Mouse (Mus musculus): ENCODE measurements around the gene Cdhr3. TPM values are rescaled to one million over a fixed set of nuclear protein-coding genes. Genes with fewer than 3 reads are reported as not detected.
A peak's percentile ranks its signal among the peaks of the same experiment; 100 is the strongest.

Gene Cdhr3
- polyA plus RNA-seq, 1 experiment, result not detected

DNA sequence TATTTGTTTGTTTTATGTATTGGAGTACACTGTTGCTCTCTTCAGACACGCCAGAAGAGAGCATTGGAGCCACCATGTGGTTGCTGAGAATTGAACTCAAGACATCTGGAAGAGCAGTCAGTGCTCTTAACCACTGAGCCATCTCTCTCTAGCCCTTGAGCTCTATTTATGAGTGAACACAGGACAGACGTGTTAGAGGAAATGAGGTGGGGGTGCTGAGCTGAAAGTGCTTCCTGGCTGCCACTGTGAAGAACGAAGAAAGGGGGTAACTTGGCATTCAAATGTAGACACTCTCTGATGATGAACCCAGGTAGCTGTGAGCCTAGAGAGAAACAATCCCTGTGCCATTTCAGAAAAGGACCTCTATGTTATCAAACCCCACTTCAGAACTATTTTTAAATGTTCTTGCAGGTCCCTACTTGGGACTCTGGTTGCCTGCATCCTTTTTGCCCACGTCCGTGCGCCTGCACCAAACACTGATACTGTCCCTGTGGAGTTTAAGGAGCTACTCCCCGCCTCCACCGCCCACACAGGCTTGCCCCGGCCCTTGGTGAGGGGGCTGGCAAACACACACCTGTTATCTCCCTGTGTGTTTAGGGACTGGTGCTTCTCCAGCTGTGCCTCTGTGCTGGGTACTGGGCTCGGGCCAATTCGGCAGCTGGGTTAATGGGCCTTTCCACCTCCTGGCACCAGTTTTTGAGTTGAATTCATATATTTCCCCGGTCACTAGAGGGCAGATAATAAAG, 58.2 kb downstream of the Cdhr3 start:
- H3K4me1 ChIP-seq (ENCODE audit: control insufficient read depth, insufficient read depth, insufficient read length, low read length), result peaks cover 34% of the 10 kb centered on the region

DNA sequence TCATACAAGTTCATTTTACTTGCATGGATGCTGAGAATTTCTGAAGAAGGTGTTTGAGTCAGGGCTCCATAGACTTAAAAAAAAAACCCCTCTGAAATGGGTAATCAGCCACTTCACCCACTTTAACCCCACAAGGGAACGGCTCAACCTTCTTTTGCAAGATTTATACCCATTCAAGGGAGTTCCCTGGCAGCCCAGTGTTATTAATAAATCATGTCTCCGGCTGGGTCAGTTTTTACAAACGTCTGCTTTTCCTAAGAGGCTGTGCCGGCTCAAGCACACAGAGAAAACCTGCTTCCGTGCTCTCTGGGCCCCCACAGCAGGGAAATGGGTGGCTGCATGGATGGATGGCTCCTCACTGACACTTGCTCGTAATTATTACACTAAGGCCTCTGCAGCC, 59.5 kb downstream of the Cdhr3 start:
- Histone ChIP-seq H3K4me3 (ENCODE audit: insufficient read depth, low read depth, low read length) (no peak overlapping the region), H3K27ac (replicated peaks; ENCODE audit: low read depth, low read length) (no peak overlapping the region), H3K4me1 (ENCODE audit: control insufficient read depth, insufficient read depth, insufficient read length, low read length) (peaks cover 34% of the 10 kb centered on the region)

More for the DNA sequence above, 58.2 kb downstream of the Cdhr3 start:
- no peak overlapping the region for H3K27ac ChIP-seq (replicated peaks; ENCODE audit: low read depth, low read length)
- no peak overlapping the region for H3K4me3 ChIP-seq (ENCODE audit: insufficient read depth, low read depth, low read length)

DNA sequence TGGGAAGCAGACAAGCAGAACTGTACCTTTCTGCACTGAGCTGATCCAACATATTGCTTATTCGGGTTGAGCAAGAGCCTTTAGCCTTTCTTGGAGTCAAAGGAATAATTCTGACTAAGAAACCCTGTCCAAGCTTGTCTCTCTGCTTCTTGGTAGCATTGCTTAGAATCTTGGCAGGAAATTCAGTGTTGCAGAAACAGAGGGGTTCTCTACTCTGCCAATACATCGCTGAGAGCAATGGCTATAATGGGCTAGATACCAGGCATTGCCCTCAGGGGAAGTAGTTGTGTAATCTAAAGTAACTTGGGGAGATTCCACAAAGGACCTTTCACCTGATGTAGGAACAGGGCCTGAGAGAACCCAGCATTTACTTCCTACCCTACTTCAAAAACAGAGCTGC, 62.1 kb downstream of the Cdhr3 start:
- H3K27ac ChIP-seq (replicated peaks; ENCODE audit: low read depth, low read length), result 0 out of 2 replicates have a peak overlapping the region, but pooled peaks have one; percentile 2
- peaks cover 26% of the 10 kb centered on the region for H3K4me1 ChIP-seq (ENCODE audit: control insufficient read depth, insufficient read depth, insufficient read length, low read length)
- H3K4me3 ChIP-seq (ENCODE audit: insufficient read depth, low read depth, low read length), result no peak overlapping the region

DNA sequence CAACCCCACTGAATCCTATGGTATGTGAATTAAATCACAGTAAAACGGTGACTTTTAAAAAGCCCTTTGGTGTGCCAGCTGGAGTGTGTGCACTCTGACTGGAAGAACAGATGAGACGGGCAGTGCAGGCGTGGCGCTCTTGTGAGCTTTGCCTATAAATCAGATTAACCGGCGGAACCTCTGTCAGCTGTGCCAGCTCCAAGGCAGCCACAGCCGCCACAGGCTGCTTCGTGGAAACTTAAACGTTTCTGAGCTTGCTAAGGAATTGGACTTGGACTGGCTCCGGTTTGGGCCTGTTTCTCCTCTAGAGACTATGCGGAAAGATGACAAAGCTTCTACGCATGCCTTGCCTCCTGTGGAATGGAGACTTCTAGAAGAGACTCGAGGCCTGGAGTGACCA, 62.6 kb downstream of the Cdhr3 start:
- H3K4me1 ChIP-seq (ENCODE audit: control insufficient read depth, insufficient read depth, insufficient read length, low read length), result peaks cover 23% of the 10 kb centered on the region
- H3K4me3 ChIP-seq (ENCODE audit: insufficient read depth, low read depth, low read length), result no peak overlapping the region
- H3K27ac ChIP-seq (replicated peaks; ENCODE audit: low read depth, low read length), result 0 out of 2 replicates have a peak overlapping the region, but pooled peaks have one; percentile 2

DNA sequence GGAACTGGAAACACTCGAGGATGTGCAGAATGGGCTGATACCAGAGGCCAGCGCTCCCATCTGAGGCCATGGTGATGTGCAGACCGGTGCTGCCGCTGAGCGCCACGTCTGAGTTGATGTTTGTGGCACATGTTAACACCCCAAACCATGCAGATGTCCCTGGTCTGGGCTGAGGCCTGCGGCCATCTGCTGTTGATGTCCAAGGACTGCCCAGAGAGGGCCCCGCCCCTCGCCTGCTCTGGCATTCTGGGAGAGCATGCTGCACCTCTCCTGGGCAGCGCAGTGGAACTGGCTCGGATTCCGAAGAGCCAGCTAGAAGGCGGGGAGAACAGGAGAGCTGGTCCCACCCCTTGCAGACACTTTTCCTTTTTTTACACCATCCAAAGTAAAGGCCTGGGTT, 64.0 kb downstream of the Cdhr3 start:
- no peak overlapping the region for H3K4me3 ChIP-seq (ENCODE audit: insufficient read depth, low read depth, low read length)
- peaks cover 12% of the 10 kb centered on the region for H3K4me1 ChIP-seq (ENCODE audit: control insufficient read depth, insufficient read depth, insufficient read length, low read length)
- H3K27ac ChIP-seq (replicated peaks; ENCODE audit: low read depth, low read length), result no peak overlapping the region

DNA sequence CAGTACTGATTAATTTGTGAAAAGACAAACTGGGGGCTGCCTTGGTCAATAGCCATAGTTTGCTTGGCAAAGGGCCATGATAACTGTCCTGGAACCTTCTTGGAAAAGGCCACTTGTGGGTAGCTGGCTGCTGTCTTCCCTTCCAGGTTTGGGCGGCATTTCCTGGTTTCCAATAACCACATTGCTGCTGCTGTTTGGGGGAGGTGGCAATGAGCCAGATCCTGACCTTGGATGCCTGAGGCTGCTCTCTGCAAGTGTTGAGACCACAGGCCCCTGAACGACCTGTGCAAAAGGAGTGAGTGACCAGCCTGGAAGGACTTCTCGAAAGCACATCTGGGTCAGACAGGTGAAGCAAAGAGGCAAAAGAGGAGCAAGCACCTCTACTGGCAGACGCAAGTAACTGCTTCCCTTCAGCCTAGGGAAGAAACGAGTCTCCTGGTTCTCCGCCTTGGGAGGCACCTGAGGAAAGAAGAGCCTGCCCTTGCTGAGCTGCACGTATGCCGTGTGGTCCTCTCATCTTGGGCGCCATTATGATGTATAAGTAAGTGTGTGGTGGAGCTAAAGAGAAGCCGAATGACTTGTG, 64.5 kb downstream of the Cdhr3 start:
- Histone ChIP-seq H3K4me1 (ENCODE audit: control insufficient read depth, insufficient read depth, insufficient read length, low read length) (peaks cover 8% of the 10 kb centered on the region), H3K4me3 (ENCODE audit: insufficient read depth, low read depth, low read length) (no peak overlapping the region), H3K27ac (replicated peaks; ENCODE audit: low read depth, low read length) (no peak overlapping the region)

DNA sequence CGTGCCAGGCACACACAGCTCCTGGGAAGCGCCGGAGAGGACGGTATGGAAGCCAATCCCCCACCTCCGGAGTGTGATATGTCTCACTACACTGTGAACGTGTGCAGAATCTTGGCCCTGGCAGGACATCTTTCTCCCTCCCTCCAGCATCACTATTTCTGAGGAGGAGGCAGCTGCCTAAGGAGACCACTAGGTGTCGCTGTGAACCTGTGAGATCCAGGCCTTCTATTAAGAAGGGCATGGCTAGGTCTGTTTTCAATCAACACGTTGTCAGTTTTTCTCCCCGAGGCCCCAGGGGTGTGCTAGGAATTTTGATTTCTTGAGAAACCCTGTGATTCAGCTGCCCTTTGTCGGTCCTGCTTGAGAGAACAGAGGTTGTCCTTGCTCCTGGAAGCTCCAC, 65.6 kb downstream of the Cdhr3 start:
- H3K27ac ChIP-seq (replicated peaks; ENCODE audit: low read depth, low read length), result no peak overlapping the region
- no peak overlapping the region for H3K4me3 ChIP-seq (ENCODE audit: insufficient read depth, low read depth, low read length)
- peaks cover 5% of the 10 kb centered on the region for H3K4me1 ChIP-seq (ENCODE audit: control insufficient read depth, insufficient read depth, insufficient read length, low read length)

DNA sequence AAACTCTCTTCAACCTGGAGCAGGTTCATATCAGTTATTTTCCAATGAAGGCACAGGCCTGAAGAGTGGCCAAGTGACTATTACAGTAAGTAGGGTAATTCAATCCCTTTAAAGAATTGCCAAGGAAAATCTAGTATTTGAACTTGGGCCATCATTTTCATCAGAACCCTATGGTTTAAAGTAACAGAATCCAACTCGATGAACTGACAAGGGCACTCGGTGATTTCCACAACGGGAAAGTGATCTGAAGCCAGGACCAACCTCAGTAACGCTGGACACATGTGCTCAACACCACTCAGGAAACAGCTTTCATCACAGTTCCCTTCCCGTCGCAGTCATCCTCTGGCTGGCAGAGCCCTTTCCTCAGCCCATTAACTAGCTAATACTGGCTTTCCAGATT, 68.2 kb downstream of the Cdhr3 start:
- Histone ChIP-seq H3K4me1 (ENCODE audit: control insufficient read depth, insufficient read depth, insufficient read length, low read length) (peaks cover 2% of the 10 kb centered on the region; the same call in 1 of the 2 replicates), H3K27ac (replicated peaks; ENCODE audit: low read depth, low read length) (no peak overlapping the region), H3K4me3 (ENCODE audit: insufficient read depth, low read depth, low read length) (no peak overlapping the region)

DNA sequence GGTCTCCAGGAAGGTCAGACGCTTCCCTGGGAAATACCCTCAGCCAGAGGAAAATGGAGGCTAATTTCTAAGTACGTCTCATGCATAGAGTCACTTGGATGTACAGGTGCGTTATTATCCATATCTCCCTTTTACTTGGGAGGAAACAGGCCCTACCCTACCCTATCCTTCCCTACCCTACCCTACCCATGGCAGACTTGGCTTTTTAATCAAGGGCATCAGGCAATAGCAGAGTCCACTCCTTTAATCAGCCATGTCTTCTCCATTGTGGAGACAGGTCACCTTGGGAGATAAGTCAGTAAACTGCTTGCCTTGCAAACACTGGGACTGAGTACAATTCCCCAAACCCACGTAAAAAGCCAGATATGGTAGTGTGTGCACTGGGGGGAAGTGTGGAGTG, 70.9 kb downstream of the Cdhr3 start:
- Histone ChIP-seq H3K4me3 (ENCODE audit: insufficient read depth, low read depth, low read length) (no peak overlapping the region), H3K4me1 (ENCODE audit: control insufficient read depth, insufficient read depth, insufficient read length, low read length) (peaks cover 2% of the 10 kb centered on the region; the same call in 1 of the 2 replicates), H3K27ac (replicated peaks; ENCODE audit: low read depth, low read length) (no peak overlapping the region)

DNA sequence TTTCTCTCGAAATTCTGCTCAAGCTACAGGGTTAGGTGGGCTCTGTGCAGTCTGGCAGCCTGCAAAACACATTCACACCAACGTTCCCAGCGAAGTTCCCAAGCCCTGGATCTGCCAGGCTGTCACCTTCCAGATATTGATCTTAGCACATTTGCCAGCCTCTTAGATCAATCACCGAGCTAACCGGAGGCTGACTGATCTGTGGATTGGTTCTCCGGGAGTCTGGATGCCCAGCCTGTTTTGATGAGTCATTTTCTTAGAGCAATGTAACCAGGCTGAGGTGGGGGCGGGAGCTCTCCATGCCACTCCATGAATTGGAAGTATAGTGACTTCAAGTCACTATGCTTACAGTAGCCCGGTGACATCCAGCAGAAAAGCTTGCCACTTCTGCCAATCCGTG, 71.5 kb downstream of the Cdhr3 start:
- Histone ChIP-seq H3K27ac (replicated peaks; ENCODE audit: low read depth, low read length) (no peak overlapping the region), H3K4me3 (ENCODE audit: insufficient read depth, low read depth, low read length) (no peak overlapping the region), H3K4me1 (ENCODE audit: control insufficient read depth, insufficient read depth, insufficient read length, low read length) (peaks cover 2% of the 10 kb centered on the region; the same call in 1 of the 2 replicates)

DNA sequence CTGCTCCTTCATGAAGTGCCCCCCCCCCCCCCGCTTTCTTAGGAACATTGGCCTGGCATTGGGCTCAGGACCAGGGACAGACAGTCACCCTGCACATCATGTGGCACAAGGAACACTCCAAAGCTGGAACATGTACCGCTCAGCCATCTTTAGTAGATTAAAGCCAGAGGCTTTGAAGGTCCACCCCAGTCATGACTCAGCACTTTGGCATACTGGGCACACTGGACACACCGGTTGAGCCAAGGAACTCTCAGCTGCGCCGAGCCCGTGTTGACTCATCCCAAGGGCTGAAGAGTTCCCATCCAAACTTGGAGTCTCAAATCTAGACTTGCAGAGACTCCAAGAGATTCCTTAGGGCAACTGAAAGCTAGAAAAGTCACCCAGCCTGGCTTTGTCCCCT, 72.7 kb downstream of the Cdhr3 start:
- H3K4me3 ChIP-seq (ENCODE audit: insufficient read depth, low read depth, low read length), result no peak overlapping the region
- H3K4me1 ChIP-seq (ENCODE audit: control insufficient read depth, insufficient read depth, insufficient read length, low read length), result peaks cover 2% of the 10 kb centered on the region; the same call in 1 of the 2 replicates
- H3K27ac ChIP-seq (replicated peaks; ENCODE audit: low read depth, low read length), result no peak overlapping the region

DNA sequence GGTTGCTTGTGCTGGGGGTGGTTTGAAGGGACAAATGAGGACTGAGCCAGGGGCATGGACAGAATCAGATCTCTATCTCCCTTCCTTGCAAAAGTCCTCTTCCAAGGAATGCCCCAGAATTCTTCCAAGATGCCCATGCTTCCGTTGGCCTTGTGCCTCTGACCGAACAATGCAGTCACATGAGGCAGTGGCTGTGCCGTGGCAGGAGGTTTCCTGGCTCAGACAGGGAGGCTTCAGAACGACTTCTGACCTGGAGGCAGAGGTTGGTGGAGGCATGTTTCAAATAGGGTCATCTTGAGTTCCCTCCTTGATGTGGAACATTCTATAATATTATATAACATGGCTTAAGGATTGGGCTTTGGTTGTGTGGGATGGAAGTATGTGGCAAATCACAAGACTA, 74.1 kb downstream of the Cdhr3 start:
- Histone ChIP-seq H3K27ac (replicated peaks; ENCODE audit: low read depth, low read length) (no peak overlapping the region), H3K4me3 (ENCODE audit: insufficient read depth, low read depth, low read length) (no peak overlapping the region), H3K4me1 (ENCODE audit: control insufficient read depth, insufficient read depth, insufficient read length, low read length) (peaks cover 2% of the 10 kb centered on the region; the same call in 1 of the 2 replicates)

DNA sequence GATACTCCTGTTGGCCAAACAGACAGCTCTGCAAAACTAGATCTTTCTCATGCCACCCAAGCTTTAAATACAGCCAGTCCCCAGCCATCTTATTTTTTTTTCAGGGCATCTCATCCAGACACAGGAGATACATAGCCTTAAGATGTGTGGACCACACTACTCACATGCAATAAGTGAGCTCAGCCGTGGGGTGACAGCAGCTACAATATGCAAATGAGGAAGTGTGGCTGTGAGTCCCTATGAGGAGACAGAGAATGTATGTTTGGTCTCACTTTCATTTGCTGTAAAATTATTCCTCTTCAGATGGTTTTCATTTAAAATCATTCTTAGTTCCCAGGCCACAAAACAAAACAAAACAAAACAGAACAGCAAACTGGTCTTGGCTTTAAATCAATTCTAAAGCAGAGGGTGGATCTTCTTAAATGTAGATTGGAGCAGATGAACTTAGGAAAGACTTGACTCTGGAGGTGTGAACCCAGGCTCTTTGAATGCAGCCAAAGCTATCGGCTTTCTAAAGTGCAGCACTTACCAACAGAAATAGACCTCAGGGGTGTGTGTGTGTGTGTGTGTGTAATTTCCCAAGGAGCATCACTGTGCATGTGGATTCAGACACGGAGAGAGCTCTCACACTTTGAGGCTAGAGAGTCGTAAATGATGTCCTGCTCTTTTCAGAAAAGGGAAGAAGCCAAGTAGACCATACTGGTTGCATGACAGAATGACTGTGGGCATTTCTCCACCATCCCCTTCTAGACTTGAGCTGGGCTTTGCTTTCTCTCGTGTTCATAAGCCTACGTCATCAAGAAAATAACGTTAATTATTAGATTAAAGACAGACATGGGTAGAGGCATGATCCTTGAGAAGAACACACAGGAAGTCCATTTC, 75.6 kb downstream of the Cdhr3 start:
- peaks cover 2% of the 10 kb centered on the region; the same call in 1 of the 2 replicates for H3K4me1 ChIP-seq (ENCODE audit: control insufficient read depth, insufficient read depth, insufficient read length, low read length)
- H3K4me3 ChIP-seq (ENCODE audit: insufficient read depth, low read depth, low read length), result no peak overlapping the region
- no peak overlapping the region for H3K27ac ChIP-seq (replicated peaks; ENCODE audit: low read depth, low read length)

DNA sequence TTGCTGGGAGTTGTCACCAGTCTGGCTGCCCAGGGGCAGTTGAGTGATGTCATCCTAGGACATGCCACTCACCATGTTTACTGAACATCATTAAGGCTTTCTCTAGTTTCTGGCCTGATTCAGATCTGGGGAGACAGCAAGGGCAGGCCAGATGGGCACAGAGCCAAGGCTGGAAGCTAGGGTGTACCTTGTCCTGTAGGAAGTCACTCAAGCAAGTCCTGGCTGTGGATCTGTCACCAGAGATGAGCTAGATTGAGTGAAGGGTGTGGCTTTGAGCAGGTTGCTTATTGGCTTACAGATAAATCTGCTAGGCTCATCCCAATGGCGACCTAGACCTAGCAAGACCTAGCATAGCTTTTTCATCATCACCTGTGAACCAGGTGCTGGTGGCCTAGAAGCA, 77.6 kb downstream of the Cdhr3 start:
- H3K27ac ChIP-seq (replicated peaks; ENCODE audit: low read depth, low read length), result no peak overlapping the region
- no peak overlapping the region for H3K4me3 ChIP-seq (ENCODE audit: insufficient read depth, low read depth, low read length)
- H3K4me1 ChIP-seq (ENCODE audit: control insufficient read depth, insufficient read depth, insufficient read length, low read length), result no peaks in the 10 kb centered on the region

DNA sequence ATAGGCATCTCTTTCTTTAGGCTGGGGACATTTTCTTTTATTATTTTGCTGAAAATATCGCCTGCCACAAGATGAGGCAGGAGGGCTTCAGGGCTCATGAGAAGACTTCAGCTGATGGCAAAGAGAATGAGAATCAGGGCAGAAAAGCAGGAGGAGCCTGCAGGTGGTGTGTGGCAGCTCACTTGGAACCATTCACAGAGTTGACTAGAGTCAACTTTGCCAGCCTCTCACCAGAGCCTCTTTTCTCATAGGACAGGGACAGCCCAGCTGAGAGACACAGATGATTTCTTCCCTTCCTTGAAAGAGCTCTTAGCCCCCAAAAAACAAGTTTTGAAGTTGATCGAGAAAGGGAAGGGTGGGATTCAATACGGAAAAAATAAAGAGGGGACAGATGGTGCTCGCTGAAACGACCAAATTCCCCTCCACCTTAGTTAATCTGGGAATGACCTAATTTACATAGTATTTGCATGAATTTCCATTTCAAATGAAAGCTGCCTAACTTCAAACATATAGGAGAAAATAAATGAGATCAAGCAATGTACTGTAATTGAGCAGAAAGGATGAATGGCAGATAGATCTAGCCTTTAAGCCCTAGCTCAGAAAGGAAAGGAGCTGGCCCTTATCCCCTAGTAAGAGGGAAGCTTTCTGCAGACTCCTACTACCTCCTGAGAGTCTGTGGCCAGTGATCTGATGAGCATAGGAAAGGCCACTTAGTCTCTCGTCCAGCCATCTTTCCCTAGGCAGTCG, 78.5 kb downstream of the Cdhr3 start:
- no peak overlapping the region for H3K4me3 ChIP-seq (ENCODE audit: insufficient read depth, low read depth, low read length)
- no peaks in the 10 kb centered on the region for H3K4me1 ChIP-seq (ENCODE audit: control insufficient read depth, insufficient read depth, insufficient read length, low read length)
- H3K27ac ChIP-seq (replicated peaks; ENCODE audit: low read depth, low read length), result no peak overlapping the region

Measured in brown adipose tissue, adult 24 weeks (tissue).